Mouse (Mus musculus): ENCODE measurements at regions not wholly inside any gene's neighbourhood (a gene's known extent, or its start where the extent isn't known, plus 50 kb on each side); places are given as distances from the start of the nearest gene placed in this dataset.

DNA sequence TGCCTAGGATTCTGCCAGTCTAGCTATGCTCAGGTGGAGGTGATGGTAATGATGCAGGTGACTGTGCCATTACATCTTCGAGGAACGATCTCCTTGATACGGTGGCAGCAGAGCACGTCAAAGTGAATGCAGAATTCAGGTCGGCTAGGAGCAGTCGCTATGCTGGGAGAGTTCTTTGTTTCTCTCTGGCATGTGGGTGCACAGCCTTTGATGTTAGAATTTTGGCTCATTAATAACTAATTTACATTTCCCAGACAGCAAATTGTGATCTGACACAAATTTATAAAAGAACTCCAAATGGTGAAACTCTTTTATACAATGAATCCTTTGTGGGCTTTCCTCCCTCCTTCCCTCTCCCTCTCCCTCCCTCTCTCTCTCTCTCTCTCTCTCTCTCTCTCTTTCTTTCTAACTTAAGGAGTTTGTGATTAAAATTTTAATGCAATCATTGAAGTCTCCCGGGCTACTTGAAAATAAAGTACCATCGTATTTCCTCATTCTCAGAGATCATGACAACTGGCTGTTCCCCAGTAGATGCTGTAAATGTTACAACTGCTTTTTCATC lies 307.2 kb downstream of the Foxo1 start:
- ATAC-seq, result peak; percentile 65; the same call in 1 of the 2 replicates
- WGBS, result 4% methylated on average over 8 of the region's 8 CpGs
- Histone ChIP-seq H3K9me3 (replicated peaks; ENCODE audit: control insufficient read depth, low read length) (no peaks in the 10 kb centered on the region), H3K9ac (ENCODE audit: low read length) (peak overlapping the region; percentile 18; the same call in 1 of the 2 replicates), H3K27ac (ENCODE audit: low read depth, low read length) (no peak overlapping the region; the same call in 1 of the 2 replicates), H3K4me3 (ENCODE audit: low read depth, low read length) (no peak overlapping the region), H3K27me3 (replicated peaks; ENCODE audit: control insufficient read depth, insufficient read depth, low read length) (no peaks in the 10 kb centered on the region), H3K4me1 (ENCODE audit: control insufficient read depth, insufficient read depth, low read length) (peaks cover 7% of the 10 kb centered on the region; the same call in 1 of the 2 replicates), H3K36me3 (ENCODE audit: control insufficient read depth, insufficient read depth, low read length) (no peaks in the 10 kb centered on the region), H3K4me2 (ENCODE audit: low read length) (no peak overlapping the region)
- DNase-seq (ENCODE audit: low spot score), result peak; percentile 79

- WGBS, result 92% methylated on average over 6 of the region's 6 CpGs
Measured at GRCm38 (mm10) chr3:52574341-52574740, 306.2 kb downstream of the Foxo1 start.

GRCm38 (mm10) chr3:52573806-52574205 lies 305.7 kb downstream of the Foxo1 start:
- Histone ChIP-seq H3K27ac (ENCODE audit: low read depth, low read length) (no peak overlapping the region), H3K36me3 (ENCODE audit: control insufficient read depth, insufficient read depth, low read length) (no peaks in the 10 kb centered on the region), H3K9me3 (replicated peaks; ENCODE audit: control insufficient read depth, low read length) (no peaks in the 10 kb centered on the region), H3K4me3 (ENCODE audit: low read depth, low read length) (no peak overlapping the region), H3K9ac (ENCODE audit: low read length) (no peak overlapping the region), H3K4me2 (ENCODE audit: low read length) (no peak overlapping the region), H3K27me3 (replicated peaks; ENCODE audit: control insufficient read depth, insufficient read depth, low read length) (no peaks in the 10 kb centered on the region), H3K4me1 (ENCODE audit: control insufficient read depth, insufficient read depth, low read length) (peaks cover 7% of the 10 kb centered on the region; the same call in 1 of the 2 replicates)
- DNase-seq (ENCODE audit: low spot score), result no peak
- ATAC-seq, result no peak
- WGBS, result 91% methylated on average over 6 of the region's 6 CpGs

More at GRCm38 (mm10) chr3:52574341-52574740, 306.2 kb downstream of the Foxo1 start:
- Histone ChIP-seq H3K4me1 (ENCODE audit: control insufficient read depth, insufficient read depth, low read length) (peaks cover 7% of the 10 kb centered on the region; the same call in 1 of the 2 replicates), H3K27me3 (replicated peaks; ENCODE audit: control insufficient read depth, insufficient read depth, low read length) (no peaks in the 10 kb centered on the region), H3K36me3 (ENCODE audit: control insufficient read depth, insufficient read depth, low read length) (no peaks in the 10 kb centered on the region), H3K9ac (ENCODE audit: low read length) (no peak overlapping the region), H3K4me3 (ENCODE audit: low read depth, low read length) (no peak overlapping the region), H3K4me2 (ENCODE audit: low read length) (no peak overlapping the region), H3K27ac (ENCODE audit: low read depth, low read length) (no peak overlapping the region), H3K9me3 (replicated peaks; ENCODE audit: control insufficient read depth, low read length) (no peaks in the 10 kb centered on the region)
- DNase-seq (ENCODE audit: low spot score) (no peak), ATAC-seq (no peak)

- ATAC-seq (no peak), DNase-seq (ENCODE audit: low spot score) (peak; percentile 45)
- 61% methylated on average over 11 of the region's 11 CpGs for WGBS
- Histone ChIP-seq H3K4me1 (ENCODE audit: control insufficient read depth, insufficient read depth, low read length) (peaks cover 7% of the 10 kb centered on the region; the same call in 1 of the 2 replicates), H3K27me3 (replicated peaks; ENCODE audit: control insufficient read depth, insufficient read depth, low read length) (no peaks in the 10 kb centered on the region), H3K9ac (ENCODE audit: low read length) (no peak overlapping the region), H3K27ac (ENCODE audit: low read depth, low read length) (no peak overlapping the region), H3K9me3 (replicated peaks; ENCODE audit: control insufficient read depth, low read length) (no peaks in the 10 kb centered on the region), H3K4me2 (ENCODE audit: low read length) (no peak overlapping the region), H3K4me3 (ENCODE audit: low read depth, low read length) (no peak overlapping the region), H3K36me3 (ENCODE audit: control insufficient read depth, insufficient read depth, low read length) (no peaks in the 10 kb centered on the region)
Measured at GRCm38 (mm10) chr3:52572514-52573485, 304.7 kb downstream of the Foxo1 start.

DNA sequence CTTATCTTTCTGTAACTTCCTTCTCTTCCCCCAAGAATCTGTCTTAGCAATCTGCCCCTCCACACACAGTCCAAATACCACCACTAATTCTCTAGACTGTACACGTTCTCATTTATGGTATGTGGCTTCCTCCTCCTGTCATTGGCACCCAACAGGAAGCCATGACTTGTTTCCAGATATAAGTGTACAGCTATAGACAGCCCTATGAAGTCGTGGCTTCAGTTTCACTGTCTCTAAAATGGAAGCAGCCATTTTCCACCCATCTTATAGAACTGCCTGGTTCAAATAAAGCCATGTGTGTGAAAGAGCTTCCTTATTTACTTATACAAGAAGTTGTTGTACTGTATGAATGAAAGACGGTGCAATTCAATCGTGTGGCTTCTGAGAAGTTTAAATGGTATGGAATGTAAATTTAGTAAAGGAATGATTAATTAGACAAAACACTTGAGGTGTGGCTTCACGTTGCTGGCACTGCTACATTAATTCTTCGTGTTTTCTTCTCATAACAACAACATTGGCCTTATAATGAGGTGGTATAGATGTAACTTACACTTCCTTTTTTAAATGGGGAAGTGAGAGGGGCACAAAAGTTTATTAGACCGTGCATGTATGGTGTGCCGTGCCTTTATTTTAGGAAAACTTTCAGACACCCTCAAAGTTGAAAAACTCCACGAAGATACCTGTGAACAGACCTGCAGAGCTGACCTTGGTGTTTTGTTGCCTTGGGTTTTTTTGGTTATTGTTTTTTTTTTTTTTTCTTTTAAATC lies 299.7 kb downstream of the Foxo1 start:
- no peaks in the 10 kb centered on the region for H3K4me1 ChIP-seq (ENCODE audit: control insufficient read depth, insufficient read depth, low read length)
- H3K9me3 ChIP-seq (replicated peaks; ENCODE audit: control insufficient read depth, low read length), result no peaks in the 10 kb centered on the region
- WGBS, result 83% methylated on average over 9 of the region's 9 CpGs
- DNase-seq (ENCODE audit: low spot score), result no peak
- H3K27ac ChIP-seq (ENCODE audit: low read depth, low read length), result no peak overlapping the region
- H3K27me3 ChIP-seq (replicated peaks; ENCODE audit: control insufficient read depth, insufficient read depth, low read length), result no peaks in the 10 kb centered on the region
- H3K4me2 ChIP-seq (ENCODE audit: low read length), result no peak overlapping the region
- H3K4me3 ChIP-seq (ENCODE audit: low read depth, low read length), result no peak overlapping the region
- ATAC-seq, result no peak
- no peak overlapping the region for H3K9ac ChIP-seq (ENCODE audit: low read length)
- no peaks in the 10 kb centered on the region for H3K36me3 ChIP-seq (ENCODE audit: control insufficient read depth, insufficient read depth, low read length)

DNA sequence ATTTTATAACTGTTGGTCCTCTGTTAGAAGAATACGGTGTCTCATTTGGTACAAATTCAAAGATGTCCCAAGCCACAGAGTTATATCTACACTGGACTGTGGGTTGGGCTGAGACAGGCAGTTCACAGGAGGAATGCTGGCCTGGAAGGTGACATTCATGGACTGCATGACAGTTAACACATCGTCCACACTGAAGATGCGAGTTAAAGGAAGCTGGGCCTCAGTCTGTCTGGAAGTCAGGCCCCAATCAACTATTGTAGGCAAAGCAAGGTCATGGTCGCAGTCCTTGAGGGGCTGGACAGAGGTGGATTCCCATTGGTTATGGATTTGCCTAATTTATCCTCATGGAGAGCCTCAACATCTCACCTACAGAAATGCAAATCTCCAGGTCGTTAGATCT lies 295.5 kb downstream of the Foxo1 start:
- H3K36me3 ChIP-seq (ENCODE audit: control insufficient read depth, insufficient read depth, low read length), result no peaks in the 10 kb centered on the region
- H3K4me1 ChIP-seq (ENCODE audit: control insufficient read depth, insufficient read depth, low read length), result no peaks in the 10 kb centered on the region
- H3K27ac ChIP-seq (ENCODE audit: low read depth, low read length), result no peak overlapping the region
- ATAC-seq, result no peak
- WGBS, result 68% methylated on average over 5 of the region's 5 CpGs
- no peak for DNase-seq (ENCODE audit: low spot score)
- no peak overlapping the region for H3K4me3 ChIP-seq (ENCODE audit: low read depth, low read length)
- no peak overlapping the region for H3K9ac ChIP-seq (ENCODE audit: low read length)
- H3K27me3 ChIP-seq (replicated peaks; ENCODE audit: control insufficient read depth, insufficient read depth, low read length), result no peaks in the 10 kb centered on the region
- H3K4me2 ChIP-seq (ENCODE audit: low read length), result no peak overlapping the region
- no peaks in the 10 kb centered on the region for H3K9me3 ChIP-seq (replicated peaks; ENCODE audit: control insufficient read depth, low read length)

GRCm38 (mm10) chr3:52562816-52563215 lies 294.7 kb downstream of the Foxo1 start:
- no peaks in the 10 kb centered on the region for H3K4me1 ChIP-seq (ENCODE audit: control insufficient read depth, insufficient read depth, low read length)
- no peak for ATAC-seq
- WGBS, result 50% methylated on average over 5 of the region's 5 CpGs
- no peaks in the 10 kb centered on the region for H3K9me3 ChIP-seq (replicated peaks; ENCODE audit: control insufficient read depth, low read length)
- H3K27me3 ChIP-seq (replicated peaks; ENCODE audit: control insufficient read depth, insufficient read depth, low read length), result no peaks in the 10 kb centered on the region
- no peaks in the 10 kb centered on the region for H3K36me3 ChIP-seq (ENCODE audit: control insufficient read depth, insufficient read depth, low read length)
- H3K4me3 ChIP-seq (ENCODE audit: low read depth, low read length), result no peak overlapping the region
- no peak for DNase-seq (ENCODE audit: low spot score)
- no peak overlapping the region for H3K4me2 ChIP-seq (ENCODE audit: low read length)
- no peak overlapping the region for H3K27ac ChIP-seq (ENCODE audit: low read depth, low read length)
- no peak overlapping the region for H3K9ac ChIP-seq (ENCODE audit: low read length)

GRCm38 (mm10) chr3:52559481-52559880 lies 291.3 kb downstream of the Foxo1 start:
- WGBS, result 76% methylated on average over 10 of the region's 10 CpGs
- Histone ChIP-seq H3K9me3 (replicated peaks; ENCODE audit: control insufficient read depth, low read length) (no peaks in the 10 kb centered on the region), H3K27ac (ENCODE audit: low read depth, low read length) (no peak overlapping the region), H3K4me2 (ENCODE audit: low read length) (no peak overlapping the region), H3K9ac (ENCODE audit: low read length) (no peak overlapping the region), H3K36me3 (ENCODE audit: control insufficient read depth, insufficient read depth, low read length) (no peaks in the 10 kb centered on the region), H3K4me1 (ENCODE audit: control insufficient read depth, insufficient read depth, low read length) (no peaks in the 10 kb centered on the region), H3K27me3 (replicated peaks; ENCODE audit: control insufficient read depth, insufficient read depth, low read length) (no peaks in the 10 kb centered on the region), H3K4me3 (ENCODE audit: low read depth, low read length) (no peak overlapping the region)
- ATAC-seq (no peak), DNase-seq (ENCODE audit: low spot score) (no peak)
